9 mouse cellular contexts compared by ENCODE assay signal in the genomic region with DNA sequence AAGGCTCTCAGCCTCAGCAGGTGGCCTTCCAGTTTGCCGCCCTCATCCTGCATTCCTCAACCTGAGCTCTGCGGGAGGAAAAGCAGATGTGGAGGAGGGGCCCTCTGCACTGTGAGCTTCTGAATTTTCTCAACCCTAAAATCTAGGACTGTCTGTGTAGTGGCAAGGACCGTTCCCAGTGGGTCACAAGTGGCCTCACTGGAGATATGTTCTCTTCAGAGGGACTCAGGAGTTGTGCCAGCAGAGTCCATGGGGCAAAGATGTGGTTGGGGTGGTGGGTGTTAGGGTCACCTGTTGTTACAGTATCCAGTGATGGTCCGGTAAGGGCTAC. TPM values are rescaled to one million over a fixed set of nuclear protein-coding genes. Genes with fewer than 3 reads are reported as not detected.
DNase-seq lines count a peak whose midpoint lies in the region; ATAC-seq and TF ChIP-seq lines count a peak whose summit lies in the region.
"Had no signal": no experiment of that assay in that cellular context is flagged by ENCODE, and none has a peak within 500 bp of the region (broad histone marks: within the 10 kb centered on the region; RNA-seq: fewer than 3 reads in every experiment).

No protein-coding gene starts in this region.

- H3K4me1 ChIP-seq in embryonic facial prominence, embryonic 14.5 days (ENCODE audit: control insufficient read depth, insufficient read depth, low read length) = 0 out of 2 replicates have a peak, but pooled peaks cover 3% of the 10 kb centered on the region
- H3K4me1 ChIP-seq in limb, embryonic 10.5 days = peaks cover 11% of the 10 kb centered on the region
- peaks cover 14% of the 10 kb centered on the region for H3K4me1 ChIP-seq in neural tube, embryonic 15.5 days

- no peak overlapping the region for H3K27ac ChIP-seq in left cerebral cortex, adult 2 months
- no peak overlapping the region for H3K27ac ChIP-seq in embryonic facial prominence, embryonic 14.5 days (replicated peaks; ENCODE audit: low read depth, low read length)
- no peak overlapping the region for H3K27ac ChIP-seq in limb, embryonic 10.5 days
- 0 out of 2 replicates have a peak overlapping the region, but pooled peaks have one; percentile 54 for H3K27ac ChIP-seq in neural tube, embryonic 15.5 days (replicated peaks)

- ATAC-seq in embryonic facial prominence, embryonic 14.5 days (ENCODE audit: low read depth) = no peak
- 0 out of 2 replicates have a peak, but pooled peaks have one; percentile 28 for ATAC-seq in neural tube, embryonic 15.5 days (ENCODE audit: low FRiP score)
- no peak for ATAC-seq in frontal cortex, adult (ENCODE audit: low TSS enrichment)

- no peak for DNase-seq in left cerebral cortex, adult 2 months (ENCODE audit: extremely low spot score in 1 of 2, low spot score in 2 of 2)
- DNase-seq in left cerebral cortex, adult 11 months (ENCODE audit: low spot score) = no peak
- peak; percentile 47 for DNase-seq in embryonic facial prominence, embryonic 14.5 days (ENCODE audit: low spot score)
- peak; percentile 44 for DNase-seq in limb, embryonic 10.5 days (ENCODE audit: low spot score)
- DNase-seq in layer of hippocampus, adult 9-11 months = no peak
- no peak for DNase-seq in adrenal gland, postnatal 4 days (ENCODE audit: low spot score in 2 of 2)

- H3K9me3 ChIP-seq in embryonic facial prominence, embryonic 14.5 days (ENCODE audit: control insufficient read depth, low read length) = no peaks in the 10 kb centered on the region
- H3K9me3 ChIP-seq in limb, embryonic 10.5 days (replicated peaks) = no peaks in the 10 kb centered on the region
- no peaks in the 10 kb centered on the region for H3K9me3 ChIP-seq in neural tube, embryonic 15.5 days (replicated peaks)

- H3K4me2 ChIP-seq in embryonic facial prominence, embryonic 14.5 days (ENCODE audit: low read depth, low read length) = peak overlapping the region; percentile 61
- H3K4me2 ChIP-seq in neural tube, embryonic 15.5 days = peak overlapping the region; percentile 72

- H3K9ac ChIP-seq in embryonic facial prominence, embryonic 14.5 days (ENCODE audit: low read depth, low read length) = peak overlapping the region; percentile 60; the same call in 1 of the 2 replicates
- H3K9ac ChIP-seq in neural tube, embryonic 15.5 days (replicated peaks) = peak overlapping the region; percentile 47

- peak overlapping the region; percentile 57 for H3K4me3 ChIP-seq in left cerebral cortex, adult 2 months
- peak overlapping the region; percentile 36 for H3K4me3 ChIP-seq in embryonic facial prominence, embryonic 14.5 days (ENCODE audit: low read depth, low read length)
- peak overlapping the region; percentile 51 for H3K4me3 ChIP-seq in limb, embryonic 10.5 days
- peak overlapping the region; percentile 40 for H3K4me3 ChIP-seq in neural tube, embryonic 15.5 days (replicated peaks)

- no peaks in the 10 kb centered on the region for H3K36me3 ChIP-seq in embryonic facial prominence, embryonic 14.5 days (ENCODE audit: control insufficient read depth, insufficient read depth, low read length)
- no peaks in the 10 kb centered on the region for H3K36me3 ChIP-seq in limb, embryonic 10.5 days
- no peaks in the 10 kb centered on the region for H3K36me3 ChIP-seq in neural tube, embryonic 15.5 days

- no peaks in the 10 kb centered on the region for H3K27me3 ChIP-seq in embryonic facial prominence, embryonic 14.5 days (replicated peaks; ENCODE audit: control insufficient read depth, insufficient read depth, low read length)
- peaks cover 30% of the 10 kb centered on the region for H3K27me3 ChIP-seq in limb, embryonic 10.5 days (ENCODE audit: low read depth, poor library complexity, severe bottlenecking)
- H3K27me3 ChIP-seq in neural tube, embryonic 15.5 days (replicated peaks) = no peaks in the 10 kb centered on the region

- WGBS in embryonic facial prominence, embryonic 14.5 days = 28% methylated on average over 4 of the region's 4 CpGs
- 33% methylated on average over 4 of the region's 4 CpGs for WGBS in limb, embryonic 10.5 days
- 29% methylated on average over 4 of the region's 4 CpGs for WGBS in neural tube, embryonic 15.5 days

- intact Hi-C loops in left cerebral cortex, adult 2 months (cut with DNase I) = loop anchor here (2.0 kb wide), 1 partner anchor 155 kb away; the partner anchor contains the start of gene Rnf43

- TF ChIP-seq CTCF in left cerebral cortex, adult 2 months (IDR thresholded peaks at IDR 0.05) = no peak

RNA-seq across cellular contexts. Expression of gene Lpo, which starts 10.7 kb away (rescaled TPM):
- total RNA-seq in left cerebral cortex, adult 2 months (2021) = under 1 TPM; 0.45 to 0.75 TPM
- polyA plus RNA-seq in embryonic facial prominence, embryonic 14.5 days (2014; fragmentation: Nextera tagmentation; extraction: Ambion mirVana) = 0.18 and 0.38 TPM in 2 replicates
- polyA plus RNA-seq in limb, embryonic 10.5 days (2016; fragmentation: Nextera tagmentation; extraction: Ambion mirVana) = not detected in 2 replicates
- 1.0 and 2.7 TPM in 2 replicates for polyA plus RNA-seq in neural tube, embryonic 15.5 days (2015; fragmentation: Nextera tagmentation; extraction: Ambion mirVana)
- not detected for total RNA-seq in adrenal gland, postnatal 4 days (2021)

RNA-seq across cellular contexts. Expression of gene Mpo, which starts 24.0 kb away (rescaled TPM):
- not detected for total RNA-seq in left cerebral cortex, adult 2 months (2021)
- polyA plus RNA-seq in embryonic facial prominence, embryonic 14.5 days (2014; fragmentation: Nextera tagmentation; extraction: Ambion mirVana) = 0.77 and 2.7 TPM in 2 replicates
- polyA plus RNA-seq in limb, embryonic 10.5 days (2016; fragmentation: Nextera tagmentation; extraction: Ambion mirVana) = 2.8 and 4.0 TPM in 2 replicates
- 0.51 and 2.5 TPM in 2 replicates for polyA plus RNA-seq in neural tube, embryonic 15.5 days (2015; fragmentation: Nextera tagmentation; extraction: Ambion mirVana)
- 10 to 100 TPM in 1 of 2 experiments, 1 to 10 TPM in 1; 2.8 to 12.9 TPM for total RNA-seq in adrenal gland, postnatal 4 days (2021)
- total RNA-seq: left cerebral cortex, postnatal 36 days had no signal

RNA-seq across cellular contexts. Expression of gene Mks1, which starts 35.6 kb away (rescaled TPM):
- total RNA-seq in left cerebral cortex, adult 2 months (2021) = 1 to 10 TPM; 4.0 to 5.8 TPM
- 11.9 and 12.9 TPM in 2 replicates for polyA plus RNA-seq in embryonic facial prominence, embryonic 14.5 days (2014; fragmentation: Nextera tagmentation; extraction: Ambion mirVana)
- polyA plus RNA-seq in limb, embryonic 10.5 days (2016; fragmentation: Nextera tagmentation; extraction: Ambion mirVana) = 18.0 TPM in 2 replicates
- 12.1 and 12.4 TPM in 2 replicates for polyA plus RNA-seq in neural tube, embryonic 15.5 days (2015; fragmentation: Nextera tagmentation; extraction: Ambion mirVana)
- total RNA-seq in adrenal gland, postnatal 4 days (2021) = 10 to 100 TPM; 22.3 to 22.5 TPM

RNA-seq across cellular contexts. Expression of gene Tspoap1, which starts 57.1 kb away (rescaled TPM):
- 100 to 1,000 TPM; 190 to 202 TPM for total RNA-seq in left cerebral cortex, adult 2 months (2021)
- 1.9 and 2.2 TPM in 2 replicates for polyA plus RNA-seq in embryonic facial prominence, embryonic 14.5 days (2014; fragmentation: Nextera tagmentation; extraction: Ambion mirVana)
- 0.74 and 2.9 TPM in 2 replicates for polyA plus RNA-seq in limb, embryonic 10.5 days (2016; fragmentation: Nextera tagmentation; extraction: Ambion mirVana)
- polyA plus RNA-seq in neural tube, embryonic 15.5 days (2015; fragmentation: Nextera tagmentation; extraction: Ambion mirVana) = 34.5 and 43.8 TPM in 2 replicates
- 1 to 10 TPM; 6.4 to 7.6 TPM for total RNA-seq in adrenal gland, postnatal 4 days (2021)

RNA-seq across cellular contexts. Expression of gene Epx, which starts 57.9 kb away (rescaled TPM):
- under 1 TPM; 0.11 to 0.19 TPM for total RNA-seq in left cerebral cortex, adult 2 months (2021)
- polyA plus RNA-seq in embryonic facial prominence, embryonic 14.5 days (2014; fragmentation: Nextera tagmentation; extraction: Ambion mirVana) = 0.12 TPM in 1 of 2 replicates, not detected in the other
- polyA plus RNA-seq in limb, embryonic 10.5 days (2016; fragmentation: Nextera tagmentation; extraction: Ambion mirVana) = not detected in 2 replicates
- polyA plus RNA-seq in neural tube, embryonic 15.5 days (2015; fragmentation: Nextera tagmentation; extraction: Ambion mirVana) = 0.28 and 0.42 TPM in 2 replicates
- under 1 TPM; 0.45 to 0.99 TPM for total RNA-seq in adrenal gland, postnatal 4 days (2021)

Comparison
In these comparisons a context has a peak if more than half of its experiments do, and no peak if none do; other contexts are left out.
1. DNase-seq: peak in embryonic facial prominence, embryonic 14.5 days (single experiment) and limb, embryonic 10.5 days (single experiment); none in left cerebral cortex, adult 2 months (0 of 2), left cerebral cortex, adult 11 months (single experiment), layer of hippocampus, adult 9-11 months (single experiment) and adrenal gland, postnatal 4 days (0 of 2).
2. Peak in every context shown above with its lines, with median percentiles within 50 percentile points of each other: H3K4me3 ChIP-seq.